Mouse (Mus musculus) skeletal muscle tissue, adult 2 months (tissue): Measurements from ENCODE around the gene Olfr1229.

ENCODE experiments used
- DNase-seq: peaks from one replicate; pipeline ENCODE4 v3.0.0-alpha.2; 2012; ENCODE audit warnings: low read depth, low spot score

Gene Olfr1229

DNA sequence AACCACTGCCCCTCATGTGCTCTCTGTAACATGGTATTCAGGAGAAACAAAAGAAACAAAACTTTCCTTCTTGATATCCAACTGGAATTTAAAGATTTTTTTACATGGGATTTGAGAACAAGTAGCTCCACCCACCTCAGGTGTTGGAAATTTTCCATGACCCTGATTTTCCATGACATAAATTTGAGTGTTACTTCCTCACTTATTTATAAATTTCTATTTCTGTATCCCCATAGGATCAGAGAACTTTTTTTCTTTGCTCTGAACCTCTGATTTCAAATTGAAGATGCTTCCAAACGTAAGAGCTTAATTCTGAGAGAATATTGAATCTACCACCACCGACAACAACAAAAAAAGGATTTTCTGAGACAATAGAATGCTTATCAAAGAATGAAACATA, at the start of gene Olfr1229:
Olfr1229 (minus strand) TSS at position 101 of the 400 bp plus-strand sequence.
- no peak for DNase-seq

DNA sequence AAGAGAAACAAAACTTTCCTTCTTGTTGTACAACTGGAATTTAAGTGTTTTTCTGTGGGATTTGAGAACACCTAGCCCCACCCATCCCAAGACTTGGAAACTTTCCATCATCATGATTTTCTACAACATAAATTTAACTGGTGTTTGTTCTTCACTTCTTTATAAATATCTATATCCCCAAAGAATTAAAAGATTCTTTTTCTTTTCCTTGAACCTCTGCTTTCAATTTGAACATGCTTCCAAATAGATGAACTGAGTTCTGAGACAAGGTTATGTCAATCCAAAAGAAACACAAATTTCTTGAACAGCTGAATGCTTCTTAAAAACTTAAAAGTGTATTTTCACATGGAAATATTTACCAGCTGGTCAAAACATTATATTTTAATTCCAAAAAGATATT, 41.8 kb upstream of the Olfr1229 start, which contains the start of gene Olfr1232:
Olfr1232 (minus strand) TSS at position 101 of the 400 bp plus-strand sequence.
- no peak for DNase-seq

- DNase-seq, result no peak
Measured at GRCm38 (mm10) chr2:89306974-89307373, 19.2 kb upstream of the Olfr1229 start, which contains the start of gene Olfr1231. Olfr1231 (minus strand) TSS chr2:89307074.

- DNase-seq, result no peak
Measured at GRCm38 (mm10) chr2:89297168-89297567, 9.4 kb upstream of the Olfr1229 start, which contains the start of gene Olfr1230. Olfr1230 (minus strand) TSS chr2:89297268.

DNA sequence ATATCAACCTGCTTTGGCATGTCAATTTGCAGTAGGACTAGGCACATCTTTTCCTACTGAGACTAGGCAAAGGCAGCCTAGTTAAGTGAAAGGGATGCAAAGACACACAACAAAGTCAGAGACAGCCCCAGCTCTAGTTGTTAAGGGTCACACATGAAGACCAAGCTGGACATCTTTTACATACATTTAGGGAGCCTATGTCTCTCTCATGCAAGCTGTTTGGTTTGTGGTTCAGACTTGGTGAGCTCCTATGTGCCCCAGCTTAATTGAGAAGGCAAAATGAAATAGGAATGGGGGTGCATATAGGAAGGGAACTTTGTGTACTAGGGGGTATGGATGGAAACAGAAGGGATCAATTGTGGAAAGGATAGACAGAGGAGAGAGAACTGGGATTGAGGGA, 33.9 kb downstream of the Olfr1229 start, which contains the start of gene Olfr1228:
Olfr1228 (minus strand) TSS at position 101 of the 400 bp plus-strand sequence.
- no peak for DNase-seq
